Mouse (Mus musculus): ENCODE results near the gene Tsc22d1. TPM values are rescaled to one million over a fixed set of nuclear protein-coding genes. Genes with fewer than 3 reads are reported as not detected.

The Tsc22d1 gene
- polyA plus RNA-seq, 1 experiment = 110 TPM

DNA sequence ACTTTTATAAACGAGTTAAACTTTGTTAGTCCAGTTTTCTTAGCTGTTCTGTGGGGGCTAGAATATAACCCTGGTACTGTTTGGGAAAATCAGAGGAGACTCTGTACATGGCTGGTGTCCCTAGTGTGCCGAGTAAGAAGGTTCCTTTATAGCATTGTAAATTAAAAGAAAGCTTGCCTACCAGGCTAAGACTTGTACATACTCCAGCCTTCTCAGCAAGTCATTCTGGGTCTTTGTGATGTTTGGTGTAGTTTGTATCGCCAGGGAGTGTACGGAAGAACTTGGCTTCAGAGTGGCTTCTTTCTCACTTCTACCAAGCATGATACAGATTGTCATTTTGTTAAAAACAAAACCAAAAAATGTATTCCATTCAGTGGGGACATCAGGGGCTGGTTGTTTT lies 17.2 kb downstream of the Tsc22d1 start:
- DNase-seq (ENCODE audit: low read depth, low spot score) = no peak
- 88% methylated on average over 4 of the region's 4 CpGs for WGBS

DNA sequence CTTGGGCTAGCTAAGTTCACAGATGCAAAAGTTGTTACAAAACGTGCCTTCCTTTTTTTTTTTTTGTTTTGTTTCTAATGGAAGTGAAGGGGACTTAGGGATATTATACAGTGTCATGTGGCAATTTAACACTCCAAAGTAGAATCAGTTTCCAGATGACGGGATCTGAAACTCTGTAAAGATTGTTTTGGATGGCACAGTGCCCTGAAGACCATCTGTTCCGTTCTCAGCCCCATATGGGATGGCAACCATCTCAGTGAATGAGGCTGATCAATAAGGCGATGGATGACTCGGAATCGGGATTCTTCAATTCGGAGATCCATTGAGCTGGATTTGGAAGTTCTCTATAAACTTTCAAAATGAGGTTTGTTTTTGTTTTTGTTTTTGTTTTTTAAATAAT lies 17.6 kb downstream of the Tsc22d1 start:
- DNase-seq (ENCODE audit: low read depth, low spot score) = no peak
- WGBS = 87% methylated on average over 7 of the region's 7 CpGs

DNA sequence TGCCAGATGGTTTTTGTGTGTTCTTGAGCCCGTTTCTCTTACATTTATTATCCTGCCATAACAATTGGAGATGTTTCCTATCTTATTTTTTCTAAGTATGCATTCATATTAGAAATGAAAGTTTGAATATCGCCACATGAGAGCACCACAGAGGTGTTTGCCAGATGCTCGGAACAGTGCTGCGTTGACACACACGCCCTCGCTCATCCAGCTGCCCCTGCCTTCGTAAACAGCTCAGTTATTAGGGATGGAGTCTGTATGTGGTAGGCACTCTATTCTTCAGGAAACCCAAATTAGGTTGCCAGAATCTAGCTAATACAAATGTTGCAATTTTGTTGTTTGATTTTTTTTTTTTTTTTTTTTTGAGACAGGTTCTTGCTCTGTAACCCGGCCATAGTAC lies 18.1 kb downstream of the Tsc22d1 start:
- WGBS = 80% methylated on average over 8 of the region's 8 CpGs
- no peak for DNase-seq (ENCODE audit: low read depth, low spot score)

DNA sequence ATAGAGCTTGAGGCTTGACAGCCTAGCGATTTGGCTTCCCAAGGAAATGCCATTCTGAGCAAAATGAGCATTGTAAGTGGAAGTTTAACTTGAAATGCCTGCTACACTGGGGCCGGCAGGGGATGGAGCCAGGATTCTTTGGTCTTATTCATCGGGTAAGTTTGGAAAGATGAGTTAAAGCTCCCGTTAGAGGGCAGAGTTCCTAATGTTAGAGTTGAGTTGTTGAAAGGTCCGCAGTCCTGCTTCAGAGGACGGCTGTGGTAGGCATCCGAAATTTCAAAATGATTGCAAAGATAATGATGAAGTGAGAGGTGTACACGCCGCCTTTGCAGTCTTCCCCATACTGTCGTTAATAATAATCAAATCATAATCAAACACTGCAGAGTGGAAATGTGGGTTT lies 27.4 kb downstream of the Tsc22d1 start:
- WGBS = 81% methylated on average over 10 of the region's 10 CpGs

DNA sequence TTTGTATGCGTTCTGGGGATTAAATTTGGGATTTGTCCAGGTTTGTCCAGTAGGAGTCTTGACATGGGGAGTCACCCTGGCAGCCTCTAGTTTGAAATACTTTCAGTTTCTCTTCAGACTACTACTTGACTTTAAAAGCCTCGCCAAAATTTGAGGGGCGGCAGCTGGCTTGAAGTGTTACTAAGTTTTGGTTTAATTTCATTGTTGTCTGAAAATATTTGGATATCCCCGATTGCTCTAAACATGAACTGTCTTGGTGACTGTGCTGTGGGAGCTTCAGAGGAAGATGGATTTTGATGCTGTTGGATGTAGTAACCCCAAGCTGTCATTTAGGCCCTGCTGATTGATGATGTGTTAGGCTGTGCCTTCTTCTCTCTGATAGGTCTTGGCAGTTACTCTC lies 34.2 kb downstream of the Tsc22d1 start:
- 59% methylated on average over 4 of the region's 4 CpGs for WGBS
- no peak for DNase-seq (ENCODE audit: low read depth, low spot score)

More for the DNA sequence above, 27.4 kb downstream of the Tsc22d1 start:
- no peak for DNase-seq (ENCODE audit: low read depth, low spot score)

DNA sequence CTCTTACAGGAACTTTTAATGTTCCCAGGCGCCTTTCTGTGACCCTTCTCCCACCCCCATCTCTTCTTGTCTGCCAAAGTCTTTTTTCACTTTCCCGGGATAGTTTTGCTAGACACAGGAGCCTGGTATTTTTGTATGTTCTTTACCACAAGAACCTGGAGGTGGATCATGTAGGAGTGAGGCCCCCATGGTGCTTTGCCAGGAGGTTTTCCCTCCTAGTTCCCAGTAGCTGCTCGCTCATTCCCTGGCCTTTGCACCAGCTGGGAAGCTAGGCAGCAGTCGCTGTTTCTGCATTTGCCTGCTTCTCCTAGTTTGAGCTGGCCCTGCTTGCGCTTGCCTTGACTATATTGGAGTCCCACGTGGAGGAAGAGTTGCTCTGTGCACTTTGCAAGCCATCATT lies 36.2 kb downstream of the Tsc22d1 start:
- 77% methylated on average over 6 of the region's 6 CpGs for WGBS

DNA sequence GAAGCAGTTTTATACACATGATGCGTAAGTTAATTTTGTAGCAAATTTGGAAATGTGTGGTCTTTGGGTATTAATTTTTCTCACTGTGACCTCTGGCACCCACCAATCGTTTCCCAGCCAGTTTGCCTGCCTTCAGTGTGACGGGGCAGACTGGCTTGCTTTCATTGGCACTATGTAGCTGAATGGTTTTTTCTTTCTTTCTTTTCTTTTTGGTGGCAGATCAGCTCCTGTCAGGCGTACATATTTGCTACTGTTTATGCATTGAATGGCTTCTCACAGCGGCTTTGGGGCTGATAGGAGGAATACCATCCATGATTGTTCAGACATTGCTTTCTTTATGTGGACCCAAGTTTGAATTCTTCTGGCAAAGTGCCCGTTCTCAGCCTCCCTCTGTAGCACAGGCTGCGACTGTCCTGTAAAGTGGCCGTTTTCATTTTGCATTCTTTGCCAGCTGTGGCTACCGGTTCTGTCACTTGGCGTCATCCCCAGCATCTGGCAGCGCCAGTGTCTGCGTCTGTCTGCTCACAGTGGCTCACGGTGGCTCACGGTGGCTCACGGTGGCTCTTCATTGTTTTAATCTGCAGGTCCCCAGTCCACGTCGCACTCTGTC lies 38.1 kb downstream of the Tsc22d1 start:
- DNase-seq (ENCODE audit: low read depth, low spot score) = no peak
- 83% methylated on average over 17 of the region's 17 CpGs for WGBS

More for the DNA sequence above, 36.2 kb downstream of the Tsc22d1 start:
- DNase-seq (ENCODE audit: low read depth, low spot score) = no peak

DNA sequence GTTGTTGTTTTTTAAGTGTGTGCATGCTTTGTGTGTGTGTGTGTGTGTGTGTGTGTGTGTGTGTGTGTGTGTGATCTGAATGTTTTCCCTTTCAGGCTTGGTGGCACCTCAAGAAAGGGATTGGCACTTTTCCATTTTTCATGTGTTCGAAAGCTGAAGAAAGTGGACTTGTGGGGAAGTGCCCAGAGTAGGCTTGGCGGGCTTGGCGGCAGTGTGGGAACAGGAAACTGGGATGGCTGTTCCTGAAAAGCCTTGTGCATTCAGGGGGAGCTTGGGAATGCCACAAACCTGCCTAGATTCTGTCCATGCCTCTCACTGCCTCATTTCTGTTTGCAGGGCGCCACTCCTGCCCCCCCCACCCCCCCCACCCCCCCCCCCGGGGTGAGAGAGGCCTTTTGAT lies 39.9 kb downstream of the Tsc22d1 start:
- DNase-seq (ENCODE audit: low read depth, low spot score) = no peak
- 66% methylated on average over 5 of the region's 5 CpGs for WGBS

DNA sequence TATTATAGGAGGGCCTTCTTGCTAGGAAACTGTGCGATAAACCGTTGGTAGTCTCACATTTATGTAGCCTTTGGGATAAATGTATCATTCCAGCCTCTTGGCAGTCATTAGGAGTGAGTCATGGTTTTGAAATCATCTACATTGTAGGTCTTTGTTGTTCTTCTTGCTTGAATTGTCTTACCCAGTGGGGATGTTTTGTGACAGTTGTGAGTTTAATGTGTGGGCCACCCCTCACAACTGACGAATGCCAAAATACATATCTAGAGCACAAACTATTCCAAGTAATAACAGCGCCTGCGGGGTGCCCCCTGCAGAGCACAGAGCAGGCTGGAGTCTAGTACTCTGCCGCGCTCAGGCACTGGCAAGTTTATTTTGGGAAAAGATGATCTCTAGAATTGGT lies 40.4 kb downstream of the Tsc22d1 start:
- no peak for DNase-seq (ENCODE audit: low read depth, low spot score)
- WGBS = 75% methylated on average over 7 of the region's 7 CpGs

DNA sequence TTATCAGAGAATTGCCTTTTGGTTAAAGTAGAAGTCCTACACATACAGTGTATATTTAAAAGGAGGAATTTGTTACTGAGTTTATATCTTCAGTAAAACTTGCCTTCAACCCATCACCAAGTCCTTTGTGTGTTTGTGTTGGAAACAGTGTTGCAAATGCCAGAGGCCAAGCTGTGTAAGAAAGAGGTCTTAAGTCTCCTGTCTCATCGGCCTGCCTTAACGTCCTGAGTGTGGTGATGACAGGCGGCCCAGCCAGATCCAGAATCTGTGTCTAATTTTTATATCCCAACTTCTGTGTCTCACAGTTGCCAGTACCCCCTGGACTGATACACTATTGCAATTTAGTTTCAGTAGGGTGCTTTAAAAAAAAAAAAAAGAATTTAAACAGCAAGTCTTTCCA lies 42.9 kb downstream of the Tsc22d1 start:
- no peak for DNase-seq (ENCODE audit: low read depth, low spot score)
- WGBS = 88% methylated on average over 3 of the region's 3 CpGs

DNA sequence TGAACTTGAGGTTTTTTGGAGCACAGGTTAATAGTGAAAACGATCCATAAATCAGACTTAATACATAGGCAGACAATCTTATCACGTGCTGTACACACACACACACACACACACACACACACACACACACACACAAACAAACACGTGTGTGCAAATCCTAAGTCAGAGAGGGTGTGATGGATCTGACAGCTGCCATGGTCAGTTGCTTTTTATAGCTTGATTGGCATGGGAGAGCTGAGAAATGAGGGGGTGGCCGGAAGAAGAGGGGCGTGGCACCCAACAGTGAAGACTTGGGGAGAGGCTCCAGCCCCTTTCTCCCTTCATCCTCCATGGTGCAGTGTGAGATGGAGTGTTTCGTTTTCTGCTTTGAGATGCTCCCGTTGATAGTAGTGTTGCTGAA lies 45.4 kb downstream of the Tsc22d1 start:
- 52% methylated on average over 7 of the region's 7 CpGs for WGBS
- DNase-seq (ENCODE audit: low read depth, low spot score) = no peak

DNA sequence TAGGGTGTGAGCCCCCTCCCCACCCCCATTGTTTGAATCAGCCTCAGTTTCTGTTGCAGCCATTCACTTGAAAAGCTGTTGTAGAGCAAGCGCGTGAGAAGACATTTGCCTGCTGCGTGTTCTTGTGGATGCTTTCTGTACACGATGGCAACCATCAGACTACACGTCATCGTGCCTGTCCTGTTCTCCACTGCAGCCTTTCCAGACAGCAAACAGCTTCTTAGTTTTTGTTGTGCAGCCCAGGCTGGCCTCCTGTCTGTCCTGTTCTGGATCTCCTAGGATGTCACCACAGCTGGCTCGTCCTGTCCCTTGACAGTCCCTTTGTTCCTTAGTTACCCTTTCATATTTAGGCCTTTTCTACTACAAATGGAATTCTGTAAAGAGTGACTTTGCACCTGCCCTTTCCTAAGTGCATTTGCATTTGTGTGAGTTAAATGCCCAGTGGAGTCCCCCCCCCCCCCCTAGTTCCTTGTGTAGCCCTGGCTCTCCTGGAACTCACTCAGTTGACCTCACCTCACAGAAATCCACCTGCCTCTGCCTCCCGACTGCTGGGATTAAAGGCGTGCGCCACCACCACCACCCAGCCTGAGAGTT lies 46.5 kb downstream of the Tsc22d1 start:
- DNase-seq (ENCODE audit: low read depth, low spot score) = no peak
- WGBS = 84% methylated on average over 10 of the region's 10 CpGs

DNA sequence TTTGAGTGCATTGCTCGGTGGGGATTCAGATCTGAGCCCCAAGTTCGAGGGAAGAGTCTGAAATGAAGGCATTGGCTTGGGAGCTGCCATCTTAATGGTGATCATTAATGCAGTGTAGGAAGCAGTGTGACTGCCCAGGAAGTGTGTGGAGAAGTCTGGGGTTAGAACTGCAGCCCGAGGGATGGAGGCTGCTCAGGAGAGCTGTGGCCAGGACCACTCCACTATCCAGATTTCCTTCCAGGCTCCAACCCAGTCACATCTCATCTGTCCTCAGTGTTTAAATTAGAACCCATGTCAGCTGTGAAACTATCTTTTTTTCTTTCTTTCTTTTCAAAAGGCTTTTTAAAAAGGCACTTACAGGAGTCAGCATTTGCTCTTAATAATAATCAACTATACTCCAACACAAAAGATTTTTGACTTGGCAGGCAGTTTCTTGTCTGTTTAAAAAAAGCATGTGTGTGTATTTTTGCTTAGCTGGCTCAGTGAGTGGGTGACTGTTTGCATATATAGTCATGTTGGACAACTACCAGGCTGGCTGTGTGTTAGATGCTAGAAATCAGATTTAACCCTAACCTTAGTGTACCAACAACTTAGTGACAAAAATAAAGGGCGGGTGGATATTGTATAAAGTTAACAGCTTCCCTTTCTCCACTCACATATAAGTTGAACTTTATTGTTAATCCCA lies 48.8 kb downstream of the Tsc22d1 start:
- no peak for DNase-seq (ENCODE audit: low read depth, low spot score)
- WGBS = 83% methylated on average over 4 of the region's 4 CpGs

DNA sequence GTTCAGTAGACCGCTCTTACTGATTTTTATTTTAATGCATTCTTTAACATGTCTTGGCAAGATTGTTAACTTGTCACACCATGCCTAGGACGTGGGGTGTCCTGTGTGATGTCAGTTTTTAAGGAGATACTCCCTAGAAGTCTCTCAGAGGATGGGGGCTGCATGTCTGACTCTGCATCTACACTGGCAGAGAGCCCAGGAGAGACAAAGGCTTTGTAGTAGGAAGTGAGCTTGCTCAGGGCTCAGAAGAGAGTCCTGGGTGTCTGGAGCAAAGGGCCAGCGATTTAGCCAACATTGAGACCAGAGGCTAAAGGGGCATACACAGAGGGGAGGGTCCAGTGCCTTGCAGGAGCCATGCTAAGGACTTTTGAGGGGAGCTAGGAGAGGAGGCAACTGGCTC lies 50.2 kb downstream of the Tsc22d1 start:
- WGBS = 78% methylated on average over 3 of the region's 3 CpGs

DNA sequence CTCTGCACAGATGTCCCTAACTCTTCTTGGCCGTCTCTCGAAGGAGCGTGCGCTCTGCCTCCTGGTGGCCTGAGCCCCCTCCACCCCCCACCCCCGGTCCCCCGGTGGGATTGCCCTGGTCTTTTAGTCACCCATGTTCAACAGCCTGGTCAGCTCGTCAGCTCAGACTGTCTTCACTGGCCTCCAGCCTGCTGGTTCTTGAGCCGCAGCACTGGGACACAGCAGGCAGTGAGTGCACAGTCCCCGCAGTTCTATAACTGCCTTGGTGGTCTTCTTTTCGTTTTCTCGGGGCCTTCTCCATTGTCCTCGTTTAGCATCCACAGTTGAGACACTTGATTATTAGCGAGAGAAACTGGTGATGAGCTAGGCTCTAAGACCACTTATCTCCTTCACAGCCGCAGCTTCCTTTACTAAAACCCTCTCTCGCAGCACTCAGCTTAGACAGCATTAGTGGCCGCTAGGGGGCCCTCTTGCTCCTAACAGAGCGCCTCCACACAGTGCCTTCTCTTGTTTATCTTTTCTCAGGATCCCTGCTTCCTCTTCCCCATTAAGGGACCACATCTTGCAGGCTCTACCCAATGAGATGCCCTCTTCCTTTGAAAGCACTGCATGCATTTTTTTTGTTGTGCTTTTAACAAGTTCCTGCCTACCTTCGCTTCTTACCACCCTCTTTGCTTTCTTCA lies 52.0 kb downstream of the Tsc22d1 start:
- no peak for DNase-seq (ENCODE audit: low read depth, low spot score)
- 40% methylated on average over 18 of the region's 18 CpGs for WGBS

More for the DNA sequence above, 50.2 kb downstream of the Tsc22d1 start:
- DNase-seq (ENCODE audit: low read depth, low spot score) = no peak

DNA sequence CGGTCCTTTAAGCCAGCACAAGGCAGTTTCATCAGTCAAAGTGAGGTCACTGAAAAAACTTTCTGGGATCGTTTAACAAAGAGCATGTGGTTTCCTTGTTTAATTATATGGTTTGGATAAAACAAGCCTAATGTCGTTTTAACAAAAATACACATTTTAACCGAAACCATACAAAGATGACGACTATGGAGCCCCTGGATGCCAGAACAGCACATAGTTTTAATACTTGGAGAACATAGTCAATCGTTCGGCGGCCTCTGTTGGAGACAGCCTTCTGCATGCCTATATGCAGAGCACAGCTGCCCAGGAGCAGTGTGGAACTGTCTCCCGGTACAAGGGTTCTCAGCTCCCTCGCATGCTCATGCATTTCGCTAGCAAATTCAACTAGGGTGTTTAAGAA lies 53.2 kb downstream of the Tsc22d1 start:
- WGBS = 68% methylated on average over 11 of the region's 11 CpGs
- no peak for DNase-seq (ENCODE audit: low read depth, low spot score)

DNA sequence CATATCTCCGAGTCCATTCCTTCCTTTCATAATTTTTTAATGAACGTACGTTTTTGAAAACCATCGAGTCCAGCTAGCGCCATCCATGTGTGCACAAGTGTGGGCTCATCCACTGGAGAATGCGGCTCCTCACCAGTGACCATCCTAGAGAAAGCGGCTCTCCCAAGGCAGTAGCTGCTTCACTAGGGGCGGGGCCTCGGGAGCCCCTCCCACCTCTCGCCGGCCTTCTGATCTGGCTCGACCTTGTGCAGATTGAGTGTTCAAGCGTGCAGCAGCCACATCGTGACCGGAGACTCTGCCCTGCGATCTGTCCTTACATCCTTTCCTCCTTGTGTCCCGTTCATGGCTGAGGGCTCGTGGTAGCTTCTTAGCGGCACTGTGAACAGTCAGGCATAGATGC lies 56.5 kb downstream of the Tsc22d1 start:
- WGBS = 66% methylated on average over 19 of the region's 19 CpGs
- DNase-seq (ENCODE audit: low read depth, low spot score) = no peak

DNA sequence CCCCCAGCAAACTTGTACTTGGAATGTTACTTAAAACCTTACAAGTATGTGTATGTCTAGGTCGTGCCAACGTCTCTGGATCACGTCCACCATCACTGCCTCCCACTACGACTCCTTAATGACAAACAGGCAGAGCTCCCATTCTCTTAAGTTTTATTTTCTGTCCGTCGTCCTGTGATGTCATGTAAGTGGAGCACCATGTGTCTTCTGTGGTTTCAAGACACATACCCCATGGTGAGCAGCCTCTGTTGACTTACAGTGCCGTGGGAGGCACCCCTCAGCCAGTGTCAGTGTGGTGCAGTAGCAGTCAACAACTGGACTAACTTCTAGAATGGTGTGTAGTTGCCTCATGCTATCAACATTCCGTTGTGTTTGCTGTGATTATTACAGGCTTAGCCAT lies 57.7 kb downstream of the Tsc22d1 start:
- DNase-seq (ENCODE audit: low read depth, low spot score) = no peak
- WGBS = 79% methylated on average over 8 of the region's 8 CpGs

DNA sequence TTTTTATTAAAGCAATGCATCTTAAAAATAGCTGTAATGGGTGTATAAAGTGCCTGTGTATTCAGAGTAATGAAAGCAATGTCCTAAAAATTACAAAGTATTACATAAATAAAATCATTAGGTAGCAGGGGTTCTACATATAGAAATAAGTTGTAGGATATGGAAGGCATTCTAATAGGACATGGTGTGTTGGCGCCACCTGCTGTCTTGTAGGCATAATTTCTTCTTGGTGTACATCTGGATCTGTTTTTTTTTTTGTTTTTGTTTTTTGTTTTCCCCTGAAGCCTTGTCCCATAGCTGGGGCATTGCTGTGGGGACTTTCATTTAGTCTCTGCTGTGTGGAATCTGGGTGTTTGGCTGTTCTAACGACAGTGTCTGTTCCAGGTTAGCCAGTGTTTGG lies 58.6 kb downstream of the Tsc22d1 start:
- 4% methylated on average over 2 of the region's 2 CpGs for WGBS

DNA sequence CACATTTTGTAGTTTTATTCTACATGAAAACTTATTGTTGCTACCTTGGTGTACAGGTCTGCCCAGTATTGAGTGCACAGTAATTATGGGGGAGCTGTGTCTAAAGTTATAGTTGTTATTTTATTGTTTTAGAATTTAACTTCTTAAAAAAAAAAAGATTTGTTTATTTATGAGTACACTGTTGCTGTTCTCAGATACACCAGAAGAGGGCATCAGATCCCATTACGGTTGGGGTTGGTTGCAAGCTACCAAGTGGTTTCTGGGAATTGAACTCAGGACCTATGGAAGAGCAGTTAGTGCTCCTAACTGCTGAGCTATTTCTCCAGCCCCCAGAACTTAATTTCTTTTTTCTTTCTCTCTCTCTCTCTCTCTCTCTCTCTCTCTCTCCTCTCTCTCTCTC lies 59.4 kb downstream of the Tsc22d1 start:
- 7% methylated on average over 1 of the region's 1 CpGs for WGBS
- no peak for DNase-seq (ENCODE audit: low read depth, low spot score)

More for the DNA sequence above, 58.6 kb downstream of the Tsc22d1 start:
- peak; percentile 46 for DNase-seq (ENCODE audit: low read depth, low spot score)

DNA sequence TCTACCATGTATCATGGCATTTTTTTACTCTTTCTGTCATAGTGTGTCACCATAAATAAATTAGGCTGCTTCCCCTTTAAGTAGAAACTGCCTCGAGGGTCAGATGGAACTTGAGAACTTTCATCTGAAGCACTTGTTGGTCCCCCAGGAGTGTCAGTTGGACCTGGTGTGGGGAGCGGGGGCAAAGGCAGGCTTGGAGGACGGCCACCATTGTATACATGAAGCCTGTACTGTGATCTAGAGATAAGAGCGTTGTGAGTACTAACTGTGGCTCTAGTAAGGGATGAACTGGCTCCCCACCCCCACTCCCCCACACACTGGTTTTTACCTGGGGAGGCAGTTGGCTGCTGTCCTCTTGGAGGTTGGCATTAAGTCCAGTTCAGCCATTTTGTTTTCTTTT lies 62.0 kb downstream of the Tsc22d1 start:
- WGBS = 48% methylated on average over 4 of the region's 4 CpGs

More for the DNA sequence above, 62.0 kb downstream of the Tsc22d1 start:
- DNase-seq (ENCODE audit: low read depth, low spot score) = no peak
